Mouse (Mus musculus) cerebellum, postnatal 25 days (tissue): ENCODE measurements at regions not wholly inside any gene's neighbourhood (a gene's known extent, or its start where the extent isn't known, plus 50 kb on each side); places are given as distances from the start of the nearest gene placed in this dataset.

Experiments
- DNase-seq, 2 experiments: peaks; one replicate each; pipeline ENCODE4 v3.0.0; 2021; ENCODE audit warnings: mixed read lengths in 2 of 2

DNA sequence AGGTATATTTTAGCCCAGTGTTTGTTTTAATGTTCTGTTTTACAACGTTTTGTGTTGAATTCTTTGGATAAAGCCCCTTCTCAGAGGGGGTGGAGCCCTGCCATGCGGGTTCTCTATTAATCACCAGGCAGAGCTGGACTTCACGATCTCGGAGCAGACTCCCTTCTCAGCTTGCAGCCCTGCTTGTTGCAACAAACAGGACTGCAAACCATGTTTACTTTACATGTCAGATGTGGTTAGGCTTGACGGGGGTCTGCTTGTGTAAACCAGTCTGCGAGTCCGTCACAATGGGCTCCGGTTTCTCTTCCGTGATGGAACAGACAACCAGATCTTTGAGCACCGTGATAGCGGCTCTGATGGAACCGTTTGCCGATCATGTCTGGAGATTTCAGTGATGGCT lies 517.6 kb downstream of the Kcnj2 start:
- DNase-seq, result no peak

DNA sequence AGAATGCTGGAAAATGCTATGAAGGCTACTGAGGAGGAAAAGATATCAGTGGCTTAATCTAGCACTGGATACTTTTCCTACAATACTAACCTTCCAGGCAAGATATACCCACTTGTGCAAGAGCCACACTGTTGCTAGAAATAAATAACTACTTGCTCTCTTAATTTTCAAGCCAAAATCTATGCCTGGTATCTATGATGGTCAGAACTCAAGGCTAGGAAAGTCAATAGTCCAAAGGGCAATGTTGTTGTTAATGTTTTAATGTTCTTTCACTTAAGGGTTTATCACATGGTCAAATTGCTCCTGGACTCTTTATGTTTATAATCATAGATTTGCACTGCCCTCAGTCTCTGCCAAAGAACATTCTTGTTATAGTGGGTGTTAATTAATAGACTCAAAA lies 533.5 kb downstream of the Kcnj2 start:
- no peak for DNase-seq

DNA sequence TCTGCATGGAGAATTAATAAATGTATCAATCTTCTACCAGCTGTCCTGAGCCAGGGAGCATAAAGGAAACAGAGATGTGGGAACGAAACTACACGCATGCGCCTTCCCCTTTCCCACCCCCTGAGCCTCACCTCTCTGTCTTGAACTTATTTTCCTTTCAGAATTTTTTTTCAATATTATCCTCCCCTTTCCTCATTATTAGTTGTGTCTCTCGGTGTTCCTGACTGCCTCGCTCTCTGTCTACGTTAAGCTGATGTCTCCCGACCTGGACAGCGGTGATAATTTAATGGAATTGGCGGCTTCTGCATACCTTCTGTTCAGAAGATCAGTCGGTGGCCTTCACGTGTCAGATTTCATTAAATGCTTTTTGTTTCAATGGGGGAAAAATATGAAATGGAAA lies 539.2 kb downstream of the Kcnj2 start:
- peak; percentile 22 to 38 for DNase-seq

DNA sequence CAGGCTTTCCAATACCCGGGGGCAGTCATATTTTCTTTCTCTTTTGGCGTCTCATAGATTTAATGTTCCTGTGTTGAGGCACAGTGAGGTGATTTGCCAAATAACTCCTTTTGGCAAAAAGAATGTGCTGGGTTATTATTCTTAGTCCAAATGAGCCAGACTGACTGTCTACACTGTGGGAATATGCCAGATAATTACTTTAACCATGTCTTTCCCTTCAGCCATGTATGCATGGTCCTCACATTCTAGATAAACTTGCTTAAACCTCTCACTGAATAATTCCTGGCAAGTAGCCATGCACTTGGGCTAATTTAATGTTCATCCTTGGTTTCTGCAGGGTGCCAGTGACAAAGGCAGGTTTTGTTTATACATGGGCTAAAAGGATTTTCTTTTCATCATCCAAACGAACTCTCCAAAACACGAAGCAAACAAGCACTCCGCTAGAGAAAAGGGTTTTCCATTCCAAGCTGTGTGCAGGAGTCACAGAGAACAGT lies 544.6 kb downstream of the Kcnj2 start:
- DNase-seq, result peak in 1 of 2 experiments; percentile 2

DNA sequence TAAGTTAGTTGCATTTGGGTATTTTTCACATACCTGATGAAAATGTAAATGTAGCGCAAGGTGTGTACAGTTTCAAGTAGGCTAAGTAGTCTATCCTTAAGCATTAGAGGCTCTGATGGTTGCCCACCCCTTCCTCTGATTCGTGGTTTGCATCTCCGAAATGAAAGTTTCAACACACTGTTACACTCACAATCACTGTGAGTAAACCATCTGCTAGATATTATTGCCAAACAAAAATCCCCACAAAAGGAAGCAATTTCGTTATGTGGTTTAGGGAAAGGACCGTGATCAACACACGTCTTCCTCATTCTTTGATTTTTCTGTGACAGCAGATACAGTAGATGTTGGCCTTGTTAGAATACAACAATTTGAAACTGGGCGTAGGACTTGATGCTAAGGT lies 577.6 kb downstream of the Kcnj2 start:
- no peak for DNase-seq

DNA sequence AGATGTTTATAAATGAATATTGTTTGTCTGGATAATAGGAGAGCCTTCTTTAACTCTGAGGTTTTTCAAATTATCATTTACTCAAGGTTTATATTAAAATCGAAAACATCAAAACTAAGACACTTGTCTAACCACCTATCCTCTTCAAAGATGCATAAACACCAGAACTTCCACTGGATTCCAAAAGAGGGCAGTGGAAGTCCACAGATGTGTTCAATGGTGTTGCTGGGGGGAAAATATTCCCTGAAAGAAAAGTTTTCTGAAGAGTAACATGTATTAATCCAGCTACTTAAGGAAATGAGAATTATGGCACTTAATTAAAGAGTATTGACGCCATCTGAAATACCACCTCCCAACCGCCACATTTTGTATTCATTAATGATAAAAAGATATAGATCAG lies 586.9 kb downstream of the Kcnj2 start:
- DNase-seq, result peak in 1 of 2 experiments; percentile 7

DNA sequence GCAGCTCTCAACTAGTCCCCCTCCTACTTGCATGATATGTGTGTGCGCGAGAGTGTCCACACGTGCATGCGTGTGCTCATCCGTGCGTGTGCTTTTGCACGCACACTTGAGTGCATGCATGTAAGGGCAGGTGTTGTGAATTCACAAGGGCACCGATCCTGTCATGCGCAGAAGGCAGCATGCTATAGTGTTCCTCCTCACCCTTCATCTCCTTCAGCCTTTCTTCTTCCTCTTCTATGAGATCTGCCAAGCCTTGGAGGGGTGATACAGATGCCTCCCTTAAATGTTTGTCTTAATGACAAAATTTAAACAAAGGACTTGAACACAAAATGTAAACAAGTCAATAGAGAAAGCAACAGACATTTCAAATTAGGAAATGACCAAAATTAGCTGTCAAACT lies 591.8 kb downstream of the Kcnj2 start:
- no peak for DNase-seq

DNA sequence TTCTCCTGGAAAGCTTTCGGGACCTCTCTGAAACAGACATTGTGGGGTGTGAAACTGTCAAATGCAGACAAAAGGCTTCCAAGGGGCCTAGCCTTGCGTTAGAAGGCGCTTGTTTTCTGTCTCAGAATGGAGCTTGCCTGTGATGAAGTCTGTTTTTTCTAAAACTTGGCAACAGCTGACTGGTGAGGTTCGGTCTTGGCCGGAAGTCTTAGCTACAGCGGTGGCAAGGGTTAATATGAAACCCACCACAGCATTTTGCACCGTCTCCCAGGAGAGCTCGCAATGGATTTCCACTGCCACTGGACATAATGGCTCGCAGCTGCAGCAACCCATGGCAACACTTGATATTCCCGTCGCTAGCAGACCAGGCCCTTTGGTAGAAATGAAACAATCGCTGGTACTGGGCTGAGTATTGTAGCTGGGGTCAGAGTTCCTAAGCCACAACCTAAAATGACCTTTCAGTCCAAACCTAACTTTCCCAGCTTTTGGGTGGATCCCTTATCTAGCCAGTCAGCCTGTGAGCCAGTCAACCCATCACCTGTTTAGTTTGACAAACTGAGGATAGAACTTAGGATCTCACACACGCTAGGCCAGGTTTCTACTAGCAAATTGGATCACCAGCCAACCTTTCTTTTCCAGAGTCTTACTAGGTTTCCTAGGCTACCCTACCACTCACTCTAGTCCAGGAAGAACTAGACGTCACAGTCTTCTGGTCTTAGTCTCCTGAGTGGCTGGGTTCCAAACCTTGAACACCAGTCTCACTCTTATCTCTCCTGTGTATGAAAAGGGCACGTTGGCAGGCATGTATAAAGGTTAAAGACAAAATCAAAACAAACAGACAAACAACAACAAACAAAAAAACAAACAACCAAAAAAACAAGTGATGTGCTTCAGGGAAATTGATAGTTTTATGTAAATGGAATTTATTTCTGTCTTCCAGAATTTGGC lies 592.7 kb downstream of the Kcnj2 start:
- no peak for DNase-seq

DNA sequence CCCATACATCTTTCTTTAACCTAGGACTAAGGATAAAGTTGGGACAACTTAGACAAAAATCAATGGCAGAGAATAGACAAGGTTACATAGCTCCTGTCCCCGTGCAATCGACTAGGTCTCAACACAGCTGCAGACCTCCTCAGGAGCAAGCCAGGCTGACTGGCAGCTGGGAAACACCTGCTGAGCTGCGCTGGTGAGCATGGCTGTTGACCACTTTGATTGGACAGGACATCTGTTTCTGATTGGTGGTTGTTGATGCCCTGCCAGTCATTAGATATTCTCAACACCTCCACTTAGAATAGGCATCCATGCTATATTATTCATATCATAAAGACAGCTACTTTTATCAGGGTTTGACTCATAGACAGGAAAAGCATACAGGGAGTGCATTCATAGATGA lies 597.3 kb downstream of the Kcnj2 start:
- DNase-seq, result no peak

DNA sequence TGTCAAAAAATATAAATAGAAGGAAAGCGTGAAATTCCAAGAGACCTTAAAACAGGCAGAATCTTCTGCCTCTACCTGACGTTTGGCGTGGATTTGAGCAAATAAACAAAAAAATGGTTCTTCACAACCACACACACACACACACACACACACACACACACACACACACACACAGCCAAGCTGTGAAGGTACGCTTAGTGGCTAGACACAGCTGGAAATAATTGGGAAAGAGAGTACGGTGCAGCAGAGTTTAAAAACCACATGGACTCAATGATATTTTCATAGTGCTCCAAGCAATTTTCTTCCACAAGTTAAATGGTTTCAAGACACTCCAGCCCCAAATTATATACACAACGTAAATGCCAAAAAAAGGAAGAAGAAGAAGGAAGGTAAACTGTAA lies 600.4 kb downstream of the Kcnj2 start:
- DNase-seq, result no peak

DNA sequence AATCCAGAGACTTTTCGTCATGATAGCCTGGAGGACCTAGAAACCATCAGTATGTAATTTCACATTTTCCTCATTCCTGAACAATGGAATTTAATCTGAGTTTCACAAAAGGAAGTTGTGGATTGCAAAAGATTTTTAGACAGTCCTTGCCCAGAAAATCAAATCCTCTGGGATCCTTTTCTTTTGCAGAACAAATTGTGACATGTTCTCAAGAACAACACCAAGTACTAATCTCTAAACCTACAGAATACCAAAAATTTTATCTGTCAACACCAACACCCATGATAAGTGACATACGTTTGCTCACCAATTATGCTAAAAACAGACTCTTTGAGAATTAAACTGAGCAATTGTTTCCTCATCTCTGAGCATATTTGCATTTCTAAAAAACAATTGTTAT lies 605.9 kb downstream of the Kcnj2 start:
- no peak for DNase-seq

DNA sequence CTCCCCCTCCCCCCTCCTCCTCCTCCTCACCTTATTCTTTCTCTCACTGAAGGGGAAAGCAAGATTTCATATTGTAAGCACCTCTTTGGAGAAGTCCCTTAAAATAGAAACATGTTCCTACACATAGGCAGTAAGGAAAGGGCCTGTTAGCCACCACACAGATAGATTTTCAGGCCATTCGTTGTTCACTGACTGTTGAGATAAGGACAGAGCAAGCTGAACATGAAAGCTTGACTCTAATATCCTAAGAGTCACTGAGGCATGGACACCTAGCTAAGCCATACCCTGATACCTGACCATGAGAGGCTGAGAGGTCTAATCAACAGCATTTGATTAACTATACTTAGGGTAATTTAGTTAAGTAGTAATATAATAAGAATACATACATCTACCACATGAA lies 609.7 kb downstream of the Kcnj2 start:
- no peak for DNase-seq

DNA sequence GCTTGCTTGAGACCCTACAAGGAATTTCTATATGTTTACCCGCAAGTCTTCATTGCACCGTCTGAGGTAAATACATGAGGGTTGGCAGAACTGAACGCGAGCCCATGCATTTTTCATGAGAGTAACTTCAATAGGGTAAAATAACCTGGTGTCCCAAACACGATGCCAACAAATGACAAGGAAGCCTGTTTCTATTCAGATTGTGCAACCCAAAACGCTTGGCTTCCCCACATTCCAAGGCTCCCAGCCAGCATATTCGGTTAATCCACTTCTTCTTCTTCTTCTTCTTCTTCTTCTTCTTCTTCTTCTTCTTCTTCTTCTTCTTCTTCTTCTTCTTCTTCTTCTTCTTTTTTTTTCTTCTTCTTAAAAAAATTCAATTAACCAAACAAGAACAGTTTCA lies 616.4 kb downstream of the Kcnj2 start:
- no peak for DNase-seq

DNA sequence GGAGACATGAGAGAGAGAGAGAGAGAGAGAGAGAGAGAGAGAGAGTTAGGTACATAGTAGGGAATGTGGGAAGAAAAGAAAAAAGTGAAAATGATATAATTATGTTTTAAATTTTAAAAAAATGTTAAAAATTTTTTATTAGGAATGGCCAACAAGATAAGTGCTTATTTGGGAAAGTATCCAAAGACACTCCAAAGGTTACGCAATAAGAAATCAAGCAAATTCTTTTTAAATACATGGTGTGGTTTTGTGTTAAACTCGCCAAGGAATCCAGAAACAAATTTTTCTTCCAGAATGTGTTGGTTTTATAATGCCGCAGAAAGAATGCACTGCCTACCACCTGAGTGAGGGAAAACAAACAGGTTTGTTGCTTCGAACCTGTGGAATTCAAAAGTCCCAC lies 617.9 kb downstream of the Kcnj2 start:
- no peak for DNase-seq

DNA sequence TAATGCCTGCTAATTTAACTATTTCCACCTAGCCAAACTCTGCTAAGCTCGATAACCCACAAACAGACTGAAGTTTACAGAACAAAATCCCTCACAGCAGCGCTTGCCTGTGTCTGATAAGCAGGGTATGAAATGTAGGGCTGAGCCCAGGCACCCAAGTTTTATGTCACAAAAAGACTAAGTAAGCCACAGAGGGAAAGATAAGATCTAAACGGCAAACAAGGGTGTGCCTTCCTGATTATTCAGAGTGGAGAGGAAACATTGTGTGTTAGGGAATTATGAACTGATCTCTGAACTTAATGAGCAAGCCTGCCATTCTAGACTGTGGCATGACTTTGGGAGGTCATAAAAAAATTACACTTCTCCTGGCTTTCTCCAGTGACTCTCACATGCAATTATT lies 621.8 kb downstream of the Kcnj2 start:
- DNase-seq, result no peak

DNA sequence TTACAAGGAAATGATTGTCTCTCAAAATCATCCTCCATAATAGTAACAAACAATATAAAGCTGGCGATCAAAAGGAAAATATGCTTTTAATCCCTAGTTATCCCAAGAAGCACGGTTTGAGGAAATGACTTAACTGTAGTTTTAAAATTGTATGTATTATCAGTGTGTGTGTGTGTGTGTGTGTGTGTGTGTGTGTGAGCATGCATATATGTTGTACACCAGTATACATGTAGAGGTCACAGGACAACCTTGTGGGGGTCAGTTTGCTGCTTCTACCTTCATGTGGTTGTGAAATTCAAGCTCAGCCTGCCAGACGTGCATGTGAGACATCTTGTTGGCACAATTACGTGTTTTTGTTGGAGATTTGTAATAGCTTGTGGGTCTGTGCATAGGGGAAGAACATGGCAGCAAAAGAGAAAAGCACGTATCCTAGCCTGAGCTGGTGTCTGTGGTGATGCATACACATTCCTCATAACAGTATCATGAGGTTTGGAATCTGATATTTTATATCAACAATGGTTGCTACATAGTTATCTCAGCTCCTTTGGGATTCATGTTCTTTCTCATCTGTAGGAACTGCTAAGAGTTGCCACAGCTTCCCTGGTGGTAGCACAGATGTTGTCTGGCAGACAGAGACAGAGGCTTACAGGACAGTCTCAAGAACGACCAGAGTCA lies 622.4 kb downstream of the Kcnj2 start:
- DNase-seq, result no peak

DNA sequence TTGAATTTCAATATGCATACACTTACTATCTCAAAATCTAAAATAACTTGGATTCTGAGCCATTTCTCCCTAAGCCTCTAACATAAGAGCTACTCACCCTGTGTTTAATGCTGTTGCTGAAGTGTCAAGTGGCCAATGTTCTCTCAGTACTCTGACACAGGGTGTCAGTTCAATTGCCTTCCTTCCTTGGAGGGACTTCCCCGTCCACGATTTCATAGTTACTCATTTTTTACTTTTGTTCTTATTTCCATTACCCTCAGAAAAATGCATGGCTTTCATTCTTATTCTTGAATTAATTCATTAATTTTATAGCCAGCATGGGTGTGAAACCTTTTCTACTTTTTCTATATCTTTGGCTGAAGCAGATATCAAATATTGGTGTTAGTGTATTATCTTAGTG lies 623.9 kb downstream of the Kcnj2 start:
- DNase-seq, result no peak

DNA sequence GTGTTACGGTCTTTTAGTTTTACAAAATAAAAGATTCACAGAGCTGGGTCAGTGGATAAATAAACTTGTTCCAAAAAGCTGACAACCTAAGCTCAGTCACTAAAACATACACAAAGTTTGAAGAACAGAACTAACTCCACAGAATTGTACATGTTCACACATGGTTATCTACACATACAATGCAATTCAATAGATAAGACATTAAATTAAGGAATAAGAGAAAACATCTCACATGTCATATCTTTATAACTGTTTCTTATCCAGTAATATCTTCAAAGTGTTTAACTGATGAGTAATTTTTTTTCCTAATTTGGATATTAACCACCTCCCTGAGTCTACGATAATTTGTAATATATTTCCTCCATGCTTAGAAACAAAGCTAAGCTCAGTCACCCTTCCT lies 625.5 kb downstream of the Kcnj2 start:
- DNase-seq, result no peak

DNA sequence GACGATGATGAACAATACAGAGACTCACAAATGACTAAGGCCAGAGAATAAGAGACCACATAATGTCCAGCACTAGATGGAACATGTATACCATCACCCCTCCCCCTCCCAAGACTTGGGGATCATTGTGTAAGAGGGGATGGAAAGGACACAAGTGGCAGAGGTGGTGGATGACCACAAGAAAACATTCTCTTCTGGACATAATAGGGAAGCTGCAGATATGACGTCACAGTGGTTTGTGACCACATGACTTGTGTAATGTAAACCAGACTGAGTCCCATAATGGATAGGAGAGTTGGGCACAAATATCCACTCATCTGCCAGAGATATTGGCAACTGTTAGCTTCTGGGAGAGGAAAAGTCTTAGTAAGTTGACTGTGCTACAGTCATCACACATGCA lies 630.7 kb downstream of the Kcnj2 start:
- DNase-seq, result no peak

DNA sequence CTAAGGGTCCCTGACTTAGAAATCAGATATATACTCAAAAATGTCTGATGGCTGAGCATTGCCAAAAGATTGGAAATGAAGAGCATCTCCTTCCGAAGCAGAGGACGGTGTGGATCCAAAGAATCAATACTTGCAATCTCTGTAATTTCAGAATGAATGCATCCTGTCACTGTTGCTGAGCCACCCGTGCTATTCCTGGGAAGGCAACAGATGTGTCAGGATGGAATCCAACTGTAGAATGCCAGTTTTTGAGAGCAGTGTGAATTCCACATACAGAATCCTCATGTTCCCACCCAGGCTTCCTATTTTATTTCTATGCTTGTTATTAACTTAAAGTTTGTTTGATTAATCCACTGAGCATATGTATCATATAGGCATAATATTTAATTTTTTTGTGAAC lies 633.9 kb downstream of the Kcnj2 start:
- no peak for DNase-seq

DNA sequence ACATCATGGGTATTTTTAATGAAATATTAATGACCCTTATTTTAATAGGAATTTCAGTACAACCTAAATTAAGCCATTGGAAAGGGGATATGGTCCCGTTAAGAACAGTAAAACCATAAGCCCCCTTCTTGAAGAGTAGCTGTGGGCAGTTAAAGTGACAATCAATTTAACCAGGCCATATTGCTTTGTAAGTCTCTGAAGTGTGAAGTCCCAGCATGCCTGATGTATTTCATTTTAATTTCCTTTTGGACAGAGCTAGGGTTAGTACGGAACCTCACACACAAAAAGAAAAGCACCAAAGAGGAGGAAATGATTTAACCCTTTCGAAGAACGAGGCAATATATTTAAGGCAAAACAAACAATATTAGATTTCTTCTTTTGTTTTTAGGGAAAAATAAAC lies 640.9 kb downstream of the Kcnj2 start:
- no peak for DNase-seq

DNA sequence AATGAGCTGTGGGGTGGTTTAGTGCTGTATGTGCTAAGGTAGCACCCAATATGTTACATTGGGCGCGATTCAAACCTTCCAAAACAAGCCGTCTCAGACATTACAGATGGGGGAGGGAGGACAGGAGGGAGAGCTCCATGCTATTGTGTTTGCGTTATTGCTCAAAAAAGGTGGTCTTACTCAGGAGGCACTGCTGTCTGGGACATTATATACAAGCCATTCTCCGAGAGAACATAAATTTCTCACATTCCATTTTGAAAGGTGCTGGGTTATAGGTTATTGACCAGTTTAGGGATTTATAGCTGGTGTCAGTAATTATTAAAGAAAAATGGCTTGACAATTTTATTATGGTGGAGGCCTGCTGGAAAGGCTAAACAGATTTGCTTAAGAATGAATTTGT lies 649.4 kb downstream of the Kcnj2 start:
- no peak for DNase-seq

DNA sequence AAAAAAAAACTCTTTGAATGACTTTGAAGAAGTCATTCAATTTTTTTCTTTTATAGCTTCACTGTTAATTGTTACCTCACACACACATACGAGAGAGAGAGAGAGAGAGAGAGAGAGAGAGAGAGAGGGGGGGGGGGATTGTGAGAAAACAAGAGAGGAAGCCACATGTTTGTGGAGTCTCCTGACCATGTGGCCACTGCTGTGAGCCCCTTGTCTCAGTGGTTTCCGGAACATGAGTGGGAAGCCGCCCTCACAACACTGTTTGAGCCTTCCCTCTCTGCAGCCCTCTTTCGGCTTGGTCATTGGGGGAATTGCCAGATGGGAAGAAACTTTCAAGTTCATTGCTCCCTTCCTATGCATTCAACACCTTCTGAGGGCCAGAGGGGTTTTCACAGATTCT lies 656.3 kb downstream of the Kcnj2 start:
- DNase-seq, result no peak

DNA sequence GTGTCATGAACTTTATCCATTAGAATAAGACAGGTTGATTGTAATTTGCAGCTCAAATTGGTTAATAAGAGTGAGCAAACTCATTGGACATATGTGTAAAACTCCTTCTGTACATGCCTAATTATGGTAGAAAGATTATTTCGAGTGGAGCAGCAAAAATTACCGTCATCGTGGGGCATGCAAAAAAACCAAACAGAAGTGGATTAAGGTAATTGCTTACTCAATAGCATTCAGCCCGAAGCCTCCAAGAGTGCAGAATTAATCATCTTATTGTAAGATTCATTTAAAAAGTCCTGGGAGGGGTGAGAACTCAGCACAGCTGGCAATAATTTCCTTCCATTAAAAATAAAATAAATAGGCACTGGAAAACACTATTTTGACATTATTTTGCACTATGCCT lies 662.2 kb downstream of the Kcnj2 start:
- no peak for DNase-seq
